Mouse (Mus musculus) ES-E14 (cell line): ENCODE measurements at regions not wholly inside any gene's neighbourhood (a gene's known extent, or its start where the extent isn't known, plus 50 kb on each side); places are given as distances from the start of the nearest gene placed in this dataset.

ENCODE experiments used
- CHD2 ChIP-seq: IDR thresholded peaks from 2 replicates; pipeline ENCODE4 v1.6.1; 2014; ENCODE audit warnings: mild to moderate bottlenecking, low read depth, low read length, inconsistent platforms
- HCFC1 ChIP-seq: IDR thresholded peaks from 2 replicates; pipeline ENCODE4 v1.6.1; 2012; ENCODE audit warnings: low read length, inconsistent platforms, borderline replicate concordance; ENCODE audit not compliant: insufficient read depth
- MAFK ChIP-seq: IDR thresholded peaks from 2 replicates; pipeline ENCODE4 v1.6.1; 2014; ENCODE audit warnings: mild to moderate bottlenecking, low read depth, low read length, inconsistent platforms; ENCODE audit not compliant: insufficient read depth
- ZC3H11A ChIP-seq: IDR thresholded peaks from 2 replicates; pipeline ENCODE4 v1.6.1; 2012; ENCODE audit warnings: low read depth, mild to moderate bottlenecking, inconsistent platforms, low read length, borderline replicate concordance
- ZNF384 ChIP-seq: IDR thresholded peaks from 2 replicates; pipeline ENCODE4 v1.6.1; 2012; ENCODE audit warnings: low read depth, low read length, inconsistent platforms

DNA sequence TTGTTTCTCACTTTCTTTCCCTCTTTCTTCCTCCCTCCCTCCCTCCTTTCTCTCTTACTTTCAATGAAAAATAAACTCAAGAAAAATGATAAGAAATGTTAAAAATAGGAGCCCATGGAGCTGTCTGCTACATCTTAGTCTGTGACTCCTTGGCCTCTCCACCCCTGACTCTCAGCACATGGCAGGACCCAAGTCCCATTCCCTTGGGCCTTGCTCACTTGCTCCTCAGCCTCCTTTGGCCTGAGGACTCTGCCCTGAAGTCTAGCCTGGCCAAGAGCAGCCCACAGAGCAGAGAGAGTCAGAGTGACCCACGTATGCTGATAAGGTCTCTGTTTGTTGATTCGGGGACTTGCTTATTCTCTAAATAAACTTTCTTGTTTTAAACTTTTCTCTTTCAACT, 73.7 kb upstream of the Adra1d start:
- no peak for TF ChIP-seq ZNF384
- no peak for TF ChIP-seq MAFK
- TF ChIP-seq ZC3H11A, result no peak
- no peak for TF ChIP-seq HCFC1
- TF ChIP-seq CHD2, result no peak
